Mouse (Mus musculus): Measurements from ENCODE around the gene Myo9b. TPM values are rescaled to one million over a fixed set of nuclear protein-coding genes. Genes with fewer than 3 reads are reported as not detected.

The Myo9b gene
- polyA plus RNA-seq, 1 experiment from 2014 or later, result 16.8 TPM

GRCm38 (mm10) chr8:71351520-71351919, 79.0 kb downstream of the Myo9b start:
- H3K9ac ChIP-seq (replicated peaks; ENCODE audit: low read length), result no peak overlapping the region
- H3K27ac ChIP-seq (replicated peaks; ENCODE audit: low read depth, low read length), result no peak overlapping the region
- DNase-seq (no peak), ATAC-seq (ENCODE audit: low FRiP score, low TSS enrichment) (no peak)
- no peaks in the 10 kb centered on the region for H3K4me1 ChIP-seq (ENCODE audit: control insufficient read depth, insufficient read depth, low read length)
- no peaks in the 10 kb centered on the region for H3K9me3 ChIP-seq (ENCODE audit: control insufficient read depth, low read length)
- no peaks in the 10 kb centered on the region for H3K27me3 ChIP-seq (ENCODE audit: control insufficient read depth, insufficient read depth, low read length)
- WGBS, result 88% methylated on average over 1 of the region's 1 CpGs
- no peak overlapping the region for H3K4me2 ChIP-seq (ENCODE audit: low read length)
- H3K4me3 ChIP-seq (replicated peaks; ENCODE audit: low read depth, low read length), result no peak overlapping the region
- peaks cover 97% of the 10 kb centered on the region for H3K36me3 ChIP-seq (ENCODE audit: control insufficient read depth, insufficient read depth, low read length)

GRCm38 (mm10) chr8:71358026-71358425, 85.5 kb downstream of the Myo9b start:
- DNase-seq (no peak), ATAC-seq (ENCODE audit: low FRiP score, low TSS enrichment) (no peak)
- H3K27ac ChIP-seq (replicated peaks; ENCODE audit: low read depth, low read length), result no peak overlapping the region
- H3K9me3 ChIP-seq (ENCODE audit: control insufficient read depth, low read length), result no peaks in the 10 kb centered on the region
- H3K9ac ChIP-seq (replicated peaks; ENCODE audit: low read length), result no peak overlapping the region
- 86% methylated on average over 3 of the region's 3 CpGs for WGBS
- H3K4me1 ChIP-seq (ENCODE audit: control insufficient read depth, insufficient read depth, low read length), result no peaks in the 10 kb centered on the region
- peaks cover 84% of the 10 kb centered on the region for H3K36me3 ChIP-seq (ENCODE audit: control insufficient read depth, insufficient read depth, low read length)
- no peak overlapping the region for H3K4me3 ChIP-seq (replicated peaks; ENCODE audit: low read depth, low read length)
- no peak overlapping the region for H3K4me2 ChIP-seq (ENCODE audit: low read length)
- no peaks in the 10 kb centered on the region for H3K27me3 ChIP-seq (ENCODE audit: control insufficient read depth, insufficient read depth, low read length)

DNA sequence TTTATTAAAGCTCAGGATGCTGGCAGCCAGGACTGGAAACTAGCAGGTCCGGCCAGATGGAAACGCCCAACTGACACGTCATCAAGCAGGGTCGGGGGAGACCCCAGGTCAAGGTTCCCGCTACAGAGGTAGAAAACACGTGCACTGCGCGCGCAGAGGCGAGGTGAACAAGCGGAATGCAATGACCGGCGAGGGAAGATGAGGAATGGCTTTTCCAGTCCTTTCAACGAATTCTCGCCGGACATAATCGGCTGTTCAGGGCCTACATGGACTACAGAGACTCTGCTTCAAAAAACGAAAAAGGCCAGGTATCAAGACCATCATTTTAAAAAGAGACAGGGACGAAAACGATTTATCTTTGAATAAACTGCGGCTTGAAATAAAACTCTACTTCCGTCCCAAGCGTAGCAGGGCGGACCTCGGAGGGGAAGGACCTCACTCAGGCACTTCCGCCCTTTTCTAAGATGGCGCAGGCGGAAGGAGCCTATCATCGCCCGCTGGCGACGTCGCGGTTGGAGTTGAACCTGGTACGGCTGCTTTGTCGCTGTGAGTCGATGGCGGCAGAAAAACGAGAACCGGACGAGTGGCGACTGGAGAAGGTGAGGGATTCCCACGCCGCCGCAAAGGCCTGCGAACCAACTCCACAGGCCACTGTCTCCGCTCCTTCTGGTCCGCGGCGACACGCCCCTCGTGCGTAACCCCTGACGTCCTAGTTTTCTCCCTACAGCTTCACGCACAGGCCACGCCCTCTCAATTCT, 94.4 kb downstream of the Myo9b start, which contains the start of gene Use1:
Gene Use1, plus strand, starts transcription at position 78 of the 758 bp plus-strand sequence.
- Histone ChIP-seq H3K4me3 (replicated peaks; ENCODE audit: low read depth, low read length) (peak within 1 kb of the TSS; percentile 64), H3K27me3 (ENCODE audit: control insufficient read depth, insufficient read depth, low read length) (no peaks in the 10 kb centered on the region), H3K4me1 (ENCODE audit: control insufficient read depth, insufficient read depth, low read length) (peaks cover 14% of the 10 kb centered on the region), H3K36me3 (ENCODE audit: control insufficient read depth, insufficient read depth, low read length) (peaks cover 12% of the 10 kb centered on the region; the same call in 1 of the 2 replicates), H3K4me2 (ENCODE audit: low read length) (peak within 1 kb of the TSS; percentile 73), H3K9me3 (ENCODE audit: control insufficient read depth, low read length) (no peaks in the 10 kb centered on the region), H3K9ac (replicated peaks; ENCODE audit: low read length) (peak within 1 kb of the TSS; percentile 52), H3K27ac (replicated peaks; ENCODE audit: low read depth, low read length) (peak within 1 kb of the TSS; percentile 93)
- DNase-seq (peak; percentile 95), ATAC-seq (ENCODE audit: low FRiP score, low TSS enrichment) (peak; percentile 77)
- under 1% methylated on average over 56 of the region's 56 CpGs for WGBS

DNA sequence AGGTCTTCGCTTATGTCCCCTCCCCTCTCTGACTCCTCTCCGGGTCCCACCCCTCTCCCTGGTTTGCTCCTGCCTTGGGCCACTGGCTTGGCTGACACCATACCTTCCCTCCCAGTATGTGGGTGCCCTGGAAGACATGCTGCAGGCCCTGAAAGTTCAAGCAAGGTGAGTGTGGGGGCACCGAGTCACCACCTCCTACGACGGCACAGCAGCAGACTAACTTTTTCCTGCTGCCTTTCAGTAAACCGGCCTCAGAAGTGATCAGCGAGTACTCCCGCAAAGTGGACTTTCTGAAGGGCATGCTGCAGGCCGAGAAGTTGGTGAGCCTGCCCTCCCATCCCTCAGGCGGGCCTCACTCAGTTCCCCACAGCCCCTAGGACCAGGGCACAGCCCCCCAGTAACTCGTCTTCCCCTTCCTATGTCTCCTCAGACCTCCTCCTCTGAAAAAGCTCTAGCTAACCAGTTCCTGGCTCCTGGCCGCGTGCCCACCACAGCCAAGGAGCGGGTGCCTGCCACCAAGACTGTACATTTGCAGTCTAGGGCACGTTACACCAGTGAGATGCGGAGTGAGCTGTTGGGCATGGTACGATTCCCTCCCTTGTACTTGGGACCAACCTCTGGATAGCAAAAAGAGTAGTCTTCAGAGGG, 95.1 kb downstream of the Myo9b start:
- Histone ChIP-seq H3K4me1 (ENCODE audit: control insufficient read depth, insufficient read depth, low read length) (peaks cover 14% of the 10 kb centered on the region), H3K4me2 (ENCODE audit: low read length) (peak overlapping the region; percentile 73), H3K4me3 (replicated peaks; ENCODE audit: low read depth, low read length) (peak overlapping the region; percentile 64), H3K27me3 (ENCODE audit: control insufficient read depth, insufficient read depth, low read length) (no peaks in the 10 kb centered on the region), H3K36me3 (ENCODE audit: control insufficient read depth, insufficient read depth, low read length) (peaks cover 12% of the 10 kb centered on the region; the same call in 1 of the 2 replicates), H3K9me3 (ENCODE audit: control insufficient read depth, low read length) (no peaks in the 10 kb centered on the region), H3K9ac (replicated peaks; ENCODE audit: low read length) (peak overlapping the region; percentile 52), H3K27ac (replicated peaks; ENCODE audit: low read depth, low read length) (peak overlapping the region; percentile 93)
- WGBS, result 56% methylated on average over 17 of the region's 17 CpGs
- DNase-seq, result no peak
- ATAC-seq (ENCODE audit: low FRiP score, low TSS enrichment), result no peak

DNA sequence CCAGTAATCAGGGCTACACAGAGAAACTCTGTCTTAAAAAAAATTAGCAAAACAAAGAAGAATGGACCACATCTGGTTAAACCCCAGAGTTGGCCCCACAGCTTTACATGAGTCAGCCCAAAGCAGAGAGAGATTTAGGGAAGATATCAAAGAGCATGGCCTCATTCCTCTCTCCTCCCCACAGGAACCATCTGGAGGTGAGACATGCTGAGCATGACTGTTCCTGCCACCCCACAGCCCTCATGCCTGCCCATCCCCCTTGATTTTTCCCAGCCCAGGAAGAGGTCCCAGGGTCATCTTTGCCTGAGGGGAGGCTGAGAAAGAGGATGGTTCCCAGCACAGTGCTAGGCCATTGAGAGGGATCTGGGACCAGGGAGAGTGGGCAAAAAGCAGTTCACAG, 95.9 kb downstream of the Myo9b start:
- no peaks in the 10 kb centered on the region for H3K9me3 ChIP-seq (ENCODE audit: control insufficient read depth, low read length)
- ATAC-seq (ENCODE audit: low FRiP score, low TSS enrichment) (no peak), DNase-seq (no peak)
- H3K9ac ChIP-seq (replicated peaks; ENCODE audit: low read length), result no peak overlapping the region
- no peak overlapping the region; the same call in 1 of the 2 replicates for H3K4me2 ChIP-seq (ENCODE audit: low read length)
- H3K4me1 ChIP-seq (ENCODE audit: control insufficient read depth, insufficient read depth, low read length), result peaks cover 14% of the 10 kb centered on the region
- no peaks in the 10 kb centered on the region for H3K27me3 ChIP-seq (ENCODE audit: control insufficient read depth, insufficient read depth, low read length)
- 0 out of 2 replicates have a peak overlapping the region, but pooled peaks have one; percentile 64 for H3K4me3 ChIP-seq (replicated peaks; ENCODE audit: low read depth, low read length)
- H3K36me3 ChIP-seq (ENCODE audit: control insufficient read depth, insufficient read depth, low read length), result peaks cover 12% of the 10 kb centered on the region; the same call in 1 of the 2 replicates
- H3K27ac ChIP-seq (replicated peaks; ENCODE audit: low read depth, low read length), result no peak overlapping the region

- Histone ChIP-seq H3K4me3 (replicated peaks; ENCODE audit: low read depth, low read length) (no peak overlapping the region), H3K36me3 (ENCODE audit: control insufficient read depth, insufficient read depth, low read length) (peaks cover 15% of the 10 kb centered on the region; the same call in 1 of the 2 replicates), H3K27ac (replicated peaks; ENCODE audit: low read depth, low read length) (no peak overlapping the region), H3K4me1 (ENCODE audit: control insufficient read depth, insufficient read depth, low read length) (peaks cover 14% of the 10 kb centered on the region), H3K27me3 (ENCODE audit: control insufficient read depth, insufficient read depth, low read length) (no peaks in the 10 kb centered on the region), H3K9ac (replicated peaks; ENCODE audit: low read length) (no peak overlapping the region), H3K4me2 (ENCODE audit: low read length) (no peak overlapping the region), H3K9me3 (ENCODE audit: control insufficient read depth, low read length) (no peaks in the 10 kb centered on the region)
- WGBS, result 97% methylated on average over 10 of the region's 10 CpGs
- ATAC-seq (ENCODE audit: low FRiP score, low TSS enrichment) (no peak), DNase-seq (no peak)
These were observed 96.7 kb downstream of the Myo9b start for GRCm38 (mm10) chr8:71369040-71369718.

- H3K9ac ChIP-seq (replicated peaks; ENCODE audit: low read length), result no peak overlapping the region; the same call in 1 of the 2 replicates
- WGBS, result 25% methylated on average over 5 of the region's 5 CpGs
- no peaks in the 10 kb centered on the region for H3K9me3 ChIP-seq (ENCODE audit: control insufficient read depth, low read length)
- peaks cover 19% of the 10 kb centered on the region; the same call in 1 of the 2 replicates for H3K36me3 ChIP-seq (ENCODE audit: control insufficient read depth, insufficient read depth, low read length)
- DNase-seq, result no peak
- H3K27me3 ChIP-seq (ENCODE audit: control insufficient read depth, insufficient read depth, low read length), result no peaks in the 10 kb centered on the region
- peak overlapping the region; percentile 78 for H3K27ac ChIP-seq (replicated peaks; ENCODE audit: low read depth, low read length)
- H3K4me3 ChIP-seq (replicated peaks; ENCODE audit: low read depth, low read length), result peak overlapping the region; percentile 68
- H3K4me2 ChIP-seq (ENCODE audit: low read length), result peak overlapping the region; percentile 56
- ATAC-seq (ENCODE audit: low FRiP score, low TSS enrichment), result no peak
- H3K4me1 ChIP-seq (ENCODE audit: control insufficient read depth, insufficient read depth, low read length), result peaks cover 19% of the 10 kb centered on the region
These were observed 98.3 kb downstream of the Myo9b start for GRCm38 (mm10) chr8:71370711-71371235.

DNA sequence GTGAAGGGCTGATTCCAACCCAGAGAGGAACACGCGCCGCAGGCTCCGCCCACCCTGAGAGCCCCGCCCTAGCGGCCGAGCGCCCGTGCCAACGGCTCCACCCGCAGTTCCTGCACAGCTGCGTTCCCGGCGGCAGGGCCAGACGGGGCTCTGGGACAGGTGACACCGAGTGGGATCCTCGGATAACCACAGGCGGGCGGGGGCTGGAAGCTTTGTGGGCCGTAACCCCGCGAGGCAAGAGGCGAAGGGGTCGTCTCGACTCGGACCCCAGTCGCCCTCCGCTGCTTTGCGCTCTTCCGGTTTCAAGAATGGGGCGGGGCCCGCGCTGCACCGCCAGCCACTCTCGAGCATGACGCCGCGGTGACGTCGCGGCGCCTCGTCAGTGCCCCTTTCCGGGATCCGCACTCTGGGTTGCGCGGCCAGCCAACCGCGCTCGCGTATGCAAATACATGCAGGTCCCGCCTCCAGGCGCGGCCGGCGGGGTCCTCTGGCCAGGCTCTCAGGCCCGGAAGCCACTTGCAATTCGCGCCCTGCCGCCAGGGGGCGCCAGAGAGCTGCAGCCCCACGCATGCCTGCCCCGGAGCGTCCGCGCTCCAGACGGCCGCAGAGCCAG, 98.8 kb downstream of the Myo9b start, which contains the start of gene Ocel1:
Gene Ocel1, plus strand, starts transcription at position 63 of the 613 bp plus-strand sequence.
- Histone ChIP-seq H3K27ac (replicated peaks; ENCODE audit: low read depth, low read length) (peak within 1 kb of the TSS; percentile 78), H3K4me2 (ENCODE audit: low read length) (peak within 1 kb of the TSS; percentile 56), H3K4me1 (ENCODE audit: control insufficient read depth, insufficient read depth, low read length) (peaks cover 20% of the 10 kb centered on the region), H3K4me3 (replicated peaks; ENCODE audit: low read depth, low read length) (peak within 1 kb of the TSS; percentile 68), H3K36me3 (ENCODE audit: control insufficient read depth, insufficient read depth, low read length) (peaks cover 19% of the 10 kb centered on the region; the same call in 1 of the 2 replicates), H3K9ac (replicated peaks; ENCODE audit: low read length) (peak within 1 kb of the TSS; percentile 60), H3K9me3 (ENCODE audit: control insufficient read depth, low read length) (no peaks in the 10 kb centered on the region), H3K27me3 (ENCODE audit: control insufficient read depth, insufficient read depth, low read length) (no peaks in the 10 kb centered on the region)
- ATAC-seq (ENCODE audit: low FRiP score, low TSS enrichment), result peak; percentile 87
- peak; percentile 99 for DNase-seq
- WGBS, result under 1% methylated on average over 68 of the region's 68 CpGs

Measured in midbrain, embryonic 14.5 days (tissue).